Mouse (Mus musculus) kidney, adult 8-10 months (tissue): Measurements from ENCODE around the gene Ptprs.
A peak's percentile ranks its signal among the peaks of the same experiment; 100 is the strongest.

Source experiments
- DNase-seq, 2 experiments: peaks; one replicate each; pipeline ENCODE4 v3.0.0; 2022

Ptprs gene

DNA sequence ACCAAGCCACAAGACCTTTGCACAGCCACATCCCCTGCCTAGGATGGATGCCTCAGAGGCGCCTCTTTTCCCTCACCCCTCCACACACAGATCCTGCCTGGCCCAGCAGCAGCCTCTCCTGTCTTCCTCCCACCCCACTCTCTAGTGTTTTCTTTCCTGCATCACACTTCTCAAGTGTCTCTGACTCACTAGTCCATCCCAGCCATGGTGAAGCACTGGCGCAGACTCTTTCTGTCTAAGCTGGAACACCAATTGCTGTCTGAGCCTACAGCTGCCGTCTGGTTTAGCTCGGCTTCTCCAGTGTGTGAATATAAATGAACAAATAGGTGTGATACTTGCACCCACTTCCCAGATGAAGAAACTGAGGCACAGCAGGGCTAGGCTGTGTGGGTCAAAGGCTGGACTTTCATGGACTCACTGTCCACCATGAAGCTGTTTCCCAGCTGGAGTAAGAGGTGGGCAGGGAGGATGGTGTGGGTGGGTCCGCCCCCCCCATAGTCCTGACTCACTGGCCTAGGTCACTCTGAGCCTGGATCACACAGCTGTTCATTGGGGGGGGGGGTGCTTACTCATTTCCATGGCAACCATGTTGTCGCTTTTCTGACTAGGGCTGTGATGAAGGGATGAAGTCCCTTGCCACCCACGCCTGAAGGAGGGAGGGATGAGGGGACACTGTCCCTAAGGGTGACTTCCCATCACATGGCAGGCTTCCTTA, 14.3 kb upstream of the Ptprs start:
- no peak for DNase-seq

GRCm38 (mm10) chr17:56488028-56488427, 11.7 kb upstream of the Ptprs start:
- no peak for DNase-seq

DNA sequence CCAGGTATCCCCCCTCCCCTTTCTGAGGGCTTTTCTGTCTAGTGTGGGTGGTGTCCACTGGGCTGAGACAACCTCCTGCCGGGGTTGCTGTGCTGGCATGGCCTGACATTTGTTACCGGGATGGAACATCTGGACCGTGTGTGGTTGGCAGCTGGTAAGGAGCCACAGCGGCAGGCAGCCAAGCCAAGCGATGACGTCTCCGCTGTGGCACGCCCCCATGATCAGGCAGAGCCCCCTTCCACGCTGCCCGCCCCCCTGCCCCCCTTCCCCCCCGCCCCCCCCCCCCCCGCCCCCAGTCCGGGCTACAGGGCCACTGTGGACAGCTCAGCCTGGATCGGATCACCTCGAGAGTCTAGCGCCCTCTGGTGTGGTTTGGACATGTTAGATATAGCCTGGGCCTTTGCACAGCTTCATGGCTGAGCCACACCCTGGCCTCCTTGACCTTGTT, 11.2 kb upstream of the Ptprs start:
- DNase-seq, result peak in 1 of 2 experiments; percentile 47

GRCm38 (mm10) chr17:56485926-56486325, 9.6 kb upstream of the Ptprs start:
- DNase-seq, result no peak

- no peak for DNase-seq
Measured at GRCm38 (mm10) chr17:56485118-56485517, 8.8 kb upstream of the Ptprs start.

- no peak for DNase-seq
Measured at GRCm38 (mm10) chr17:56482671-56483070, 6.4 kb upstream of the Ptprs start.

GRCm38 (mm10) chr17:56479358-56479757, 3.1 kb upstream of the Ptprs start:
- DNase-seq, result peak in 1 of 2 experiments; percentile 76

DNA sequence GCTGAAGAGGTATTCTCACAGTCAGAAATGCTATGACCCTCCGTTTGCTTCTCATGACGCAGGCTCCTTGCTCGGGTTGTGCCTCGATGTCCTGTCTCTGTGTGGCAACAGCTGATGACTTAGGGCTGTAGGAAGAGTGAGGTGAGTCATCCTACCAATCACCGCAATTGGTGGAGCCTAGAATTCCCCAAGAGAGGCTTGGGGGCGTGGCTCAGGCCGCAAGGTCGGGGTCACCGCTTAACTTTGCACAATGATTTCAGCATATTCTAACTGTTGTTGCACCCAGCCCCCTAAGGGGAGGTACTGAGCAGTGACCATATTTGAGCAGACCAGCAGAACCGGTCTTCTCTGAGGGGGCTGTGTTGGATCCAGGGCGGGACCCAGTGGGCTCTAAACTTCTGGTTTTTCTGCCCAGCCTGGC, 1.9 kb upstream of the Ptprs start:
- no peak for DNase-seq

- DNase-seq, result no peak
Measured at GRCm38 (mm10) chr17:56477191-56477818, 1.0 kb upstream of the Ptprs start.

- no peak for DNase-seq
Measured at GRCm38 (mm10) chr17:56475584-56476401, 490 bp downstream of the Ptprs start.

GRCm38 (mm10) chr17:56474831-56475581, 1.3 kb downstream of the Ptprs start:
- DNase-seq, result no peak

DNA sequence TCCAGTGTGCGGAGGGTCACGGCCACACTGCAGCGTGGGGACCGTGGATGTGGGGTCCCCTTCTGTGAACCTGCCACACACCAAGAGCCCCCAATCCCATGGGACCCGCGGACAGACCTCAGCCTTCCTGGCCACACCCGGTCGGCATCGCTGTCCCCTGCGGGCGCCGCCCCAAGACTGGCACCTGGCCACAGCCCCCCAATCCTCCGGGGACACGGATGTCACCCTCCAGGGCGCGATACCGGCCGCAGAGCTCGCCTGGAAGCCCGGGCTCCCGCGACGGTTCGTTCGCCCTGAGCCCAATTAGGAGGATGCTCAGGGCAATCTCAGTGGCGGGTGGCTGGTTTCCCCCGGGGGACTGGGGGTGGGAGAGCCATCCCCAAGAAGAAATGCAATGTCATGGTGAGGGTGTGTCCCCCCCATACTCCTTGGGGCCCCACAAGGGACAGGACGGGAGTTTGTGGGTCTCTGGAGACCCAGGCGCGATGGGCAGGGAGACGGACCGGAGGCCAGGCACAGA, 1.9 kb downstream of the Ptprs start:
- DNase-seq, result no peak

DNA sequence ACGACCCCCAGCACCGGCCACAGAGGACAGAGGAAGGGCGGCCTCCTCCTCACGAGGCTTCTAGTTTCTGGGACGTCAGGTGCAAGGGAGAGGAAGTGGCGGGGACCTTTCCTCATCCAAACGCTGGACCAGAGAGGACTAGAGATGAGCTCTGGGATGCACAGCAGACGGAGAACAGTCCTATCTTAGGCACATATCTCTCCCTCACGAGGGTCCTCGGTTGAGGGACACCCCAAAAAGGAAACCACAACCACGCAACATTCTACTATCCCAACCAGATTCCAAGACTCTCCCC, 2.7 kb downstream of the Ptprs start:
- no peak for DNase-seq

- no peak for DNase-seq
Measured at GRCm38 (mm10) chr17:56472733-56473610, 3.3 kb downstream of the Ptprs start.

GRCm38 (mm10) chr17:56472121-56472520, 4.2 kb downstream of the Ptprs start:
- DNase-seq, result no peak

DNA sequence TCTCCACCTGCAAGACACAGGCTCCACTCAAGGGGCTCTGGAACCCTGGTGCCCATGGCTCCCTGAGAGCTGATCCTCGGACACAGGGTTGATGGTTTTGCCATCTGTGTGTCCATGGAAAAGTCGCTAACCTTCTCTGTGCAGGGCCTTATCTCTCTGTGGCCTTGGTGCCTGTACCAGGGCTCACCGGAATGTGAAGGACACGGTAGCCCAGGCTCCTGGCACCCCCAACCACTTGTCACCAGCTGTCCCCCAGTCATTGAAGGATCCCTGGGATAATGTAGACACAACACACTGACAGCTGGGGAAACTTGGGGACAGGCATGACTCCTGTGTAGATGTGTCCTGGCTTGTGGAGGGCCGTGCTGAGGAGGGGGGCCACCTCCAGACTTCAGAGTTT, 5.1 kb downstream of the Ptprs start:
- DNase-seq, result no peak

DNA sequence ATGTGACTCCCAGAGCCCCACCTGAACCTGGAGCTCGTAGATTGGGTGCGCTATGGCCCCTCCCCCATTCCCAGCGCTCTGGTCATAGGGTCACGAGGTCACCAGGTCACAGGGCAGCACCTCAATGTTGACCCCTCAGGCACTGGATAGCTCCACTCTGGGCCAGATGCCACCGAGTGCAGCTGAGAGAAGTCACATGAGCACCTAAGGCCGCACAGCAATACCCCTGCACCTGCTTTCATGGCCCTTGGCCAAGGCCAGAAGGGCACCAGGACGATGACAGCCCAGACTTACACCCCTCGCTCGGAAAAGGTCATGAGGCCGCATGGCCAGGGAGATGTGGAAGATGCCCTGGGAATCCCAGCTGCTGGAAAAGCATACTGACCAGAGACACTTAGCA, 5.7 kb downstream of the Ptprs start:
- DNase-seq, result no peak

GRCm38 (mm10) chr17:56470001-56470436, 6.3 kb downstream of the Ptprs start:
- DNase-seq, result no peak

DNA sequence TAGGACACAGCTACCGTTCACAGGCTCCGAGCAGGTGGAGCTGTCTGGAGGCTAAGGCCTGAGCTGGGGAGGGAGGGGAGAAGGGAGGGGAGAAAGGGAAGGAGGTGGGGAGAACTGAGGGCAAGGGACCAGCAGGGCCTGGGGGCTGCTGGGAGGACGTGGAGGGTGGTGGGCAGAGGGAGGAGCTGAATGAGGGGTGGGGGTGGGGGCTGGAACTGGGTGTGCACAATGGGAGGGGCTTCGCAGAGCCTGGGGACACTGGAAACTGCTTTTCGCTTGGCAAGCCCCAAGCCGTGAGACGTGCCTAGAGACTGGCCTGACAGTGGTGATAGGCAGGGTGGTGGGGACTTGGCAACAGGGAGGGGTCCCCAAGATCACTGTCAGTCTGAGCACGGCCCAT, 7.0 kb downstream of the Ptprs start:
- no peak for DNase-seq

GRCm38 (mm10) chr17:56468870-56469269, 7.4 kb downstream of the Ptprs start:
- DNase-seq, result no peak

DNA sequence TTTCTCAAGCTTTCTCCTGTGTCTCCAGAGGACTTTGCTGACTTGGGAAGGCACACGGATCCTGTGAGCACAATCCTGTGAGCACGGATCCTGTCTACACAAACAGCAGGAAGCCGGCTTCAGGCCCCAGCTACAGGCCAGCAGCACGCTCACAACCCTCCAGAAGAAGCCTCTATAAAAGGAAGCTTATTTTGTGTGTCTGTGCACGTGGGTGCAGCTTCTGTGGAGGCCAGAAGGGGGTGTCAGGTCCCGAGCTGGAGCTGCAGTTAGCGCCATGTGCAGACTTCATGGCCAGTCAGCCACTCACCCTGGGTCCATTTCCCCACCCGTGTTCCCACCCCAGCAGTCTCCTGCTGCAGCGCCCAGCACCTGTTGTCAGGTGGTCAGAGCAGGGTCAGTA, 7.9 kb downstream of the Ptprs start:
- DNase-seq, result no peak

GRCm38 (mm10) chr17:56467456-56467884, 8.8 kb downstream of the Ptprs start:
- peak; percentile 41 to 60 for DNase-seq
